ENCODE assay signal across 27 mouse cellular contexts in genomic region chr7:99873965-99874364, GRCm38 (mm10). TPM values are rescaled to one million over a fixed set of nuclear protein-coding genes. Genes with fewer than 3 reads are reported as not detected.
DNase-seq lines count a peak whose midpoint lies in the region; ATAC-seq lines count a peak whose summit lies in the region.
"Had no signal": no experiment of that assay in that cellular context is flagged by ENCODE, and none has a peak within 500 bp of the region (broad histone marks: within the 10 kb centered on the region; RNA-seq: fewer than 3 reads in every experiment).

No protein-coding gene starts in this region.

- WGBS in heart, embryonic 13.5 days: 37% methylated on average over 6 of the region's 6 CpGs
- 68% methylated on average over 6 of the region's 6 CpGs for WGBS in neural tube, embryonic 15.5 days

- no peaks in the 10 kb centered on the region for H3K9me3 ChIP-seq in heart, embryonic 13.5 days
- H3K9me3 ChIP-seq in neural tube, embryonic 15.5 days (replicated peaks): no peaks in the 10 kb centered on the region
- H3K9me3 ChIP-seq: embryonic facial prominence, embryonic 13.5 days; embryonic facial prominence, embryonic 15.5 days; forebrain, embryonic 10.5 days; forebrain, embryonic 12.5 days; G1E had no signal

- intact Hi-C loops in heart, postnatal 25 days (cut with DNase I): no loop called here

- H3K4me1 ChIP-seq in heart, embryonic 13.5 days: peaks cover 20% of the 10 kb centered on the region
- peaks cover 7% of the 10 kb centered on the region; the same call in 1 of the 2 replicates for H3K4me1 ChIP-seq in neural tube, embryonic 15.5 days
- H3K4me1 ChIP-seq: embryonic facial prominence, embryonic 15.5 days; forebrain, embryonic 12.5 days had no signal

- H3K27me3 ChIP-seq in heart, embryonic 13.5 days (replicated peaks): 0 out of 2 replicates have a peak, but pooled peaks cover 15% of the 10 kb centered on the region
- no peaks in the 10 kb centered on the region for H3K27me3 ChIP-seq in neural tube, embryonic 15.5 days (replicated peaks)
- H3K27me3 ChIP-seq: CH12.LX; embryonic facial prominence, embryonic 13.5 days; embryonic facial prominence, embryonic 15.5 days; forebrain, embryonic 12.5 days had no signal

- H3K9ac ChIP-seq in heart, embryonic 13.5 days: peak overlapping the region; percentile 21; the same call in 1 of the 2 replicates
- H3K9ac ChIP-seq in neural tube, embryonic 15.5 days (replicated peaks): 0 out of 2 replicates have a peak overlapping the region, but pooled peaks have one; percentile 8
- H3K9ac ChIP-seq: embryonic facial prominence, embryonic 13.5 days; embryonic facial prominence, embryonic 15.5 days; forebrain, embryonic 12.5 days had no signal

- no peak for DNase-seq in heart, postnatal 25 days (ENCODE audit: low spot score)
- no peak for DNase-seq in neural tube, embryonic 10.5 days (ENCODE audit: extremely low spot score, low spot score)
- no peak for DNase-seq in frontal cortex, postnatal 10 days (ENCODE audit: low spot score in 2 of 2)
- DNase-seq: adrenal gland, adult 2 months; adrenal gland, postnatal 10 days; adrenal gland, postnatal 25 days; B cell, adult 2 months; cerebellum, adult 11 months; cerebellum, adult 18-20 months; cerebellum, adult 8-10 months; cerebellum, adult 9-11 months; cerebellum, postnatal 14 days; cerebellum, postnatal 36 days; embryo, embryonic 11 days had no signal

- ATAC-seq in heart, embryonic 13.5 days (ENCODE audit: extremely low read depth, insufficient number of reproducible peaks, low FRiP score, low TSS enrichment): no peak
- no peak for ATAC-seq in neural tube, embryonic 15.5 days (ENCODE audit: low FRiP score)
- ATAC-seq: CD4-positive, CD25-positive, alpha-beta regulatory T cell, adult 4 months; forebrain, embryonic 14.5 days; forebrain, embryonic 16.5 days had no signal

- no peaks in the 10 kb centered on the region for H3K36me3 ChIP-seq in heart, embryonic 13.5 days
- no peaks in the 10 kb centered on the region for H3K36me3 ChIP-seq in neural tube, embryonic 15.5 days
- H3K36me3 ChIP-seq: embryonic facial prominence, embryonic 13.5 days; embryonic facial prominence, embryonic 15.5 days; forebrain, embryonic 10.5 days; forebrain, embryonic 12.5 days; G1E had no signal

- H3K4me3 ChIP-seq in heart, embryonic 13.5 days: no peak overlapping the region
- no peak overlapping the region for H3K4me3 ChIP-seq in neural tube, embryonic 15.5 days (replicated peaks)
- H3K4me3 ChIP-seq: embryonic facial prominence, embryonic 13.5 days; embryonic facial prominence, embryonic 15.5 days; erythroblast, embryonic 14.5 days; forebrain, embryonic 10.5 days; forebrain, embryonic 12.5 days had no signal

- H3K4me2 ChIP-seq in heart, embryonic 13.5 days: no peak overlapping the region
- no peak overlapping the region for H3K4me2 ChIP-seq in neural tube, embryonic 15.5 days
- H3K4me2 ChIP-seq: embryonic facial prominence, embryonic 13.5 days; embryonic facial prominence, embryonic 15.5 days; forebrain, embryonic 12.5 days had no signal

- no peak overlapping the region for H3K27ac ChIP-seq in heart, embryonic 13.5 days (replicated peaks)
- H3K27ac ChIP-seq in neural tube, embryonic 15.5 days (replicated peaks): no peak overlapping the region
- H3K27ac ChIP-seq: embryonic facial prominence, embryonic 13.5 days; embryonic facial prominence, embryonic 15.5 days; forebrain, embryonic 10.5 days; forebrain, embryonic 12.5 days had no signal

RNA-seq across cellular contexts. Expression of gene Spcs2, which starts 10.7 kb away (rescaled TPM):
- 187 and 211 TPM in 2 replicates for polyA plus RNA-seq in heart, embryonic 13.5 days (2015; fragmentation: Nextera tagmentation; extraction: Ambion mirVana)
- 10 to 100 TPM; 46.3 to 47.2 TPM for total RNA-seq in heart, postnatal 25 days (2021)
- 284 and 313 TPM in 2 replicates for polyA plus RNA-seq in neural tube, embryonic 15.5 days (2015; fragmentation: Nextera tagmentation; extraction: Ambion mirVana)

RNA-seq across cellular contexts. Expression of gene Xrra1, which starts 15.0 kb away (rescaled TPM):
- polyA plus RNA-seq in heart, embryonic 13.5 days (2015; fragmentation: Nextera tagmentation; extraction: Ambion mirVana): 0.15 and 0.18 TPM in 2 replicates
- not detected for total RNA-seq in heart, postnatal 25 days (2021)
- polyA plus RNA-seq in neural tube, embryonic 15.5 days (2015; fragmentation: Nextera tagmentation; extraction: Ambion mirVana): 0.84 and 0.97 TPM in 2 replicates
- total RNA-seq: common myeloid progenitor, adult 5-6 weeks had no signal

RNA-seq across cellular contexts. Expression of gene Neu3, which starts 45.7 kb away (rescaled TPM):
- 3.1 and 3.9 TPM in 2 replicates for polyA plus RNA-seq in heart, embryonic 13.5 days (2015; fragmentation: Nextera tagmentation; extraction: Ambion mirVana)
- 1 to 10 TPM; 4.1 to 4.2 TPM for total RNA-seq in heart, postnatal 25 days (2021)
- polyA plus RNA-seq in neural tube, embryonic 15.5 days (2015; fragmentation: Nextera tagmentation; extraction: Ambion mirVana): 2.4 and 3.6 TPM in 2 replicates
